Mouse (Mus musculus) cortical plate, adult 2 months (tissue): ENCODE results near the gene Gm43518.

ENCODE experiments used
- CTCF ChIP-seq: fragments of 200-500 bp; IDR thresholded peaks from 2 replicates; pipeline ENCODE4 v1.5.1; 2011; ENCODE audit warnings: mild to moderate bottlenecking, control low read depth, low read length; ENCODE audit not compliant: insufficient read depth; ENCODE audit errors: extremely low read depth
- POLR2A ChIP-seq: fragments of 200-500 bp; IDR thresholded peaks from 2 replicates; pipeline ENCODE4 v1.6.1; 2011; ENCODE audit warnings: mild to moderate bottlenecking, low read length, control low read depth; ENCODE audit not compliant: insufficient read depth; ENCODE audit errors: extremely low read depth

- TF ChIP-seq POLR2A = peak; percentile 95
- TF ChIP-seq CTCF = no peak
Observed at GRCm38 (mm10) chr5:123930508-123930989, 3.3 kb downstream of the Gm43518 start, which contains the start of gene Ccdc62.
